Mouse (Mus musculus) spleen, adult 2 months (tissue): ENCODE data around the gene Tnfsf12. TPM values are rescaled to one million over a fixed set of nuclear protein-coding genes. Genes with fewer than 3 reads are reported as not detected.
A peak's percentile ranks its signal among the peaks of the same experiment; 100 is the strongest.

Experiments used
- DNase-seq, 2 experiments: peaks; one replicate each; pipeline versions ENCODE4 v3.0.0 to v3.0.0-alpha.2; 2012 to 2021; ENCODE audit warnings: low spot score in 2 of 2, low read depth in 1 of 2
- H3K27ac ChIP-seq: fragments of 200-500 bp; 2 replicates; pipeline ENCODE4 v1.5.1; 2012; ENCODE audit warnings: low read length, inconsistent platforms; ENCODE audit not compliant: insufficient read depth
- H3K27me3 ChIP-seq: fragments of 200-500 bp; 2 replicates; pipeline ENCODE4 v1.6.1; 2012; ENCODE audit warnings: mild to moderate bottlenecking, moderate library complexity, low read length, inconsistent platforms; ENCODE audit not compliant: control insufficient read depth, insufficient read depth
- H3K36me3 ChIP-seq: fragments of 200-500 bp; 2 replicates; pipeline ENCODE4 v1.6.1; 2012; ENCODE audit warnings: mild to moderate bottlenecking, low read length, inconsistent platforms; ENCODE audit not compliant: control insufficient read depth, insufficient read depth
- H3K4me1 ChIP-seq: fragments of 200-500 bp; 2 replicates; pipeline ENCODE4 v1.6.1; 2011; ENCODE audit warnings: inconsistent platforms; ENCODE audit not compliant: control insufficient read depth, insufficient read depth, insufficient read length
- H3K4me3 ChIP-seq: fragments of 200-500 bp; 2 replicates; pipeline ENCODE4 v1.5.1; 2011; ENCODE audit warnings: mild to moderate bottlenecking, inconsistent platforms; ENCODE audit not compliant: insufficient read depth, insufficient read length; ENCODE audit errors: extremely low read depth
- CTCF ChIP-seq: fragments of 200-500 bp; IDR thresholded peaks from 2 replicates; pipeline ENCODE4 v1.5.1; 2011; ENCODE audit warnings: mild to moderate bottlenecking, inconsistent platforms; ENCODE audit not compliant: insufficient read depth, insufficient read length, insufficient replicate concordance; ENCODE audit errors: extremely low read depth
- POLR2A ChIP-seq: fragments of 200-500 bp; IDR thresholded peaks from 2 replicates; pipeline ENCODE4 v1.6.1; 2011; ENCODE audit warnings: low read depth, low read length, inconsistent platforms
- WGBS: fragments of 180-500 bp; shearing (Covaris S2); methylation state at CpG from one replicate; pipeline ENCODE4 v1.1.7; 2018; 5-methylcytosine and 5-hydroxymethylcytosine counted together
- polyA plus RNA-seq: library from polyadenylated mRNA; depleted of rRNA; stranded (reverse); fragments of >200 nt; gene quantifications from 2 replicates; pipeline ENCODE4 v1.2.3, GENCODE M21; 2012

Gene Tnfsf12
- polyA plus RNA-seq, 1 experiment, result 23.9 TPM

GRCm38 (mm10) chr11:69710470-69710869 lies 14.8 kb upstream of the Tnfsf12 start:
- Histone ChIP-seq H3K27me3 (no peaks in the 10 kb centered on the region), H3K4me3 (no peak overlapping the region), H3K27ac (no peak overlapping the region), H3K36me3 (no peaks in the 10 kb centered on the region), H3K4me1 (no peaks in the 10 kb centered on the region)
- TF ChIP-seq CTCF (no peak), POLR2A (no peak)
- 85% methylated on average over 3 of the region's 3 CpGs for WGBS
- no peak for DNase-seq

GRCm38 (mm10) chr11:69709554-69710446 lies 14.2 kb upstream of the Tnfsf12 start:
- WGBS, result 68% methylated on average over 11 of the region's 11 CpGs
- Histone ChIP-seq H3K4me3 (no peak overlapping the region), H3K4me1 (no peaks in the 10 kb centered on the region), H3K36me3 (no peaks in the 10 kb centered on the region), H3K27ac (no peak overlapping the region), H3K27me3 (no peaks in the 10 kb centered on the region)
- TF ChIP-seq POLR2A (no peak), CTCF (no peak)
- no peak for DNase-seq

GRCm38 (mm10) chr11:69708614-69709265 lies 13.1 kb upstream of the Tnfsf12 start:
- H3K4me1 ChIP-seq, result no peaks in the 10 kb centered on the region
- TF ChIP-seq POLR2A (no peak), CTCF (no peak)

GRCm38 (mm10) chr11:69707873-69708381 lies 12.3 kb upstream of the Tnfsf12 start:
- Histone ChIP-seq H3K27ac (no peak overlapping the region), H3K4me3 (no peak overlapping the region), H3K27me3 (no peaks in the 10 kb centered on the region), H3K4me1 (no peaks in the 10 kb centered on the region), H3K36me3 (no peaks in the 10 kb centered on the region)
- no peak for DNase-seq
- TF ChIP-seq CTCF, result no peak
- TF ChIP-seq POLR2A, result no peak
- WGBS, result 91% methylated on average over 4 of the region's 4 CpGs

More at GRCm38 (mm10) chr11:69708614-69709265, 13.1 kb upstream of the Tnfsf12 start:
- 81% methylated on average over 3 of the region's 3 CpGs for WGBS
- no peaks in the 10 kb centered on the region for H3K27me3 ChIP-seq
- DNase-seq, result no peak
- no peak overlapping the region for H3K4me3 ChIP-seq
- no peak overlapping the region for H3K27ac ChIP-seq
- no peaks in the 10 kb centered on the region for H3K36me3 ChIP-seq

- Histone ChIP-seq H3K4me1 (no peaks in the 10 kb centered on the region), H3K36me3 (no peaks in the 10 kb centered on the region), H3K27me3 (no peaks in the 10 kb centered on the region), H3K27ac (no peak overlapping the region), H3K4me3 (no peak overlapping the region)
- TF ChIP-seq CTCF (no peak), POLR2A (no peak)
- 95% methylated on average over 4 of the region's 4 CpGs for WGBS
- DNase-seq, result no peak
Measured at GRCm38 (mm10) chr11:69707480-69707847, 11.8 kb upstream of the Tnfsf12 start.

GRCm38 (mm10) chr11:69706775-69707479 lies 11.3 kb upstream of the Tnfsf12 start:
- Histone ChIP-seq H3K27ac (0 out of 2 replicates have a peak overlapping the region, but pooled peaks have one; percentile 12), H3K4me3 (no peak overlapping the region), H3K4me1 (no peaks in the 10 kb centered on the region), H3K27me3 (no peaks in the 10 kb centered on the region), H3K36me3 (no peaks in the 10 kb centered on the region)
- WGBS, result 79% methylated on average over 6 of the region's 6 CpGs
- no peak for TF ChIP-seq CTCF
- no peak for TF ChIP-seq POLR2A
- no peak for DNase-seq
